In the genomic region with DNA sequence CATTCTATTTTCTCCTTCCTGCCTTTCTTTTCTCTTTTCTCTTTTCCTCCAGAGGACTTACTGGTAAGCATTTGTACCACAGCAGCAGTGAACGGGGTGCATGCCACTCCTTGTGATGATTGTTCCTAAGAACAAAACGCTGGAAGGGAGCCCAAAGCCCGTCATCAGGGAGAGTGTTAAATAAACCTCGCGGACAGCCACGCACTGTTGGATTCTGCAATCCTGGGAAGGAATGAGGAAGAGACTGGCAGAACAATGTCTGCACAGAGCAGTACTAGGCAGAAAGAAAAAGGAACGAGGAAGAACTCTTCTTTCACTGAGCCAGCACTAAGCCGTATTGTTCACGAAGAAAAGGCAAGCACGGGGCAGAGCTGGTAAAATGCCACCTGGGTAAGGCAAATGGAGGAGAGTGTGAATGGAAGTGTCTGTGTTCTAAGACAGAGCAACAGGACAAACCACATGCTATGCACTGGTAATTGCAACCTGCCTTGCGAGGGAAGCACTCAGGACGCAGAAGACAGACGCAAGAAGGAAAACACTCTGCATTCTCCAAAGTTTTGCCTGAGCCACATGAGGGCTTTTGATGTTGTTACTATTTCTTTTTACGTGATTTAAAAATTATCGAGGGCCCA, we compare ENCODE assay signal across 8 mouse cellular contexts. TPM values are rescaled to one million over a fixed set of nuclear protein-coding genes. Genes with fewer than 3 reads are reported as not detected.
DNase-seq lines count a peak whose midpoint lies in the region; ATAC-seq and TF ChIP-seq lines count a peak whose summit lies in the region.

No protein-coding gene starts in this region.

- peak overlapping the region; percentile 60 for H3K9ac ChIP-seq in heart, embryonic 13.5 days
- H3K9ac ChIP-seq in forebrain, embryonic 13.5 days, result peak overlapping the region; percentile 39; the same call in 1 of the 2 replicates
- no peak overlapping the region for H3K9ac ChIP-seq in intestine, postnatal 0 days (ENCODE audit: low read depth, low read length)
- H3K9ac ChIP-seq in neural tube, embryonic 13.5 days, result no peak overlapping the region

- 32% methylated on average over 15 of the region's 15 CpGs for WGBS in heart, embryonic 13.5 days
- WGBS in forebrain, embryonic 13.5 days, result 13% methylated on average over 15 of the region's 15 CpGs
- WGBS in intestine, postnatal 0 days, result 33% methylated on average over 15 of the region's 15 CpGs
- WGBS in neural tube, embryonic 13.5 days, result 24% methylated on average over 15 of the region's 15 CpGs

- peaks cover 16% of the 10 kb centered on the region for H3K4me1 ChIP-seq in heart, embryonic 13.5 days
- H3K4me1 ChIP-seq in forebrain, embryonic 13.5 days, result peaks cover 8% of the 10 kb centered on the region
- no peaks in the 10 kb centered on the region for H3K4me1 ChIP-seq in intestine, postnatal 0 days (replicated peaks; ENCODE audit: control insufficient read depth, insufficient read depth, low read length)
- peaks cover 9% of the 10 kb centered on the region for H3K4me1 ChIP-seq in neural tube, embryonic 13.5 days (replicated peaks)

- peak overlapping the region; percentile 62 for H3K4me2 ChIP-seq in heart, embryonic 13.5 days
- peak overlapping the region; percentile 50 for H3K4me2 ChIP-seq in forebrain, embryonic 13.5 days
- H3K4me2 ChIP-seq in intestine, postnatal 0 days (replicated peaks; ENCODE audit: low read depth), result peak overlapping the region; percentile 35
- H3K4me2 ChIP-seq in neural tube, embryonic 13.5 days, result peak overlapping the region; percentile 51

- H3K27me3 ChIP-seq in heart, embryonic 13.5 days (replicated peaks), result peaks cover 10% of the 10 kb centered on the region
- no peaks in the 10 kb centered on the region for H3K27me3 ChIP-seq in forebrain, embryonic 13.5 days
- H3K27me3 ChIP-seq in intestine, postnatal 0 days (replicated peaks; ENCODE audit: control insufficient read depth, insufficient read depth, low read length), result no peaks in the 10 kb centered on the region
- H3K27me3 ChIP-seq in neural tube, embryonic 13.5 days, result peaks cover 12% of the 10 kb centered on the region; the same call in 1 of the 2 replicates

- intact Hi-C loops in heart, postnatal 25 days (cut with DNase I), result no loop called here

- H3K4me3 ChIP-seq in heart, embryonic 13.5 days, result peak overlapping the region; percentile 29; the same call in 1 of the 2 replicates
- peak overlapping the region; percentile 19; the same call in 1 of the 2 replicates for H3K4me3 ChIP-seq in forebrain, embryonic 13.5 days
- H3K4me3 ChIP-seq in intestine, postnatal 0 days (ENCODE audit: low read depth, low read length), result no peak overlapping the region
- H3K4me3 ChIP-seq in neural tube, embryonic 13.5 days, result peak overlapping the region; percentile 22

- no peak for TF ChIP-seq CTCF in intestine, postnatal 0 days (IDR thresholded peaks at IDR 0.05; ENCODE audit: low read depth)

- DNase-seq in heart, postnatal 25 days (ENCODE audit: low spot score), result no peak
- DNase-seq in adrenal gland, adult 2 months, result no peak
- DNase-seq in MN1 (ENCODE audit: low spot score), result no peak
- DNase-seq in adrenal gland, adult 8-10 months, result no peak

- ATAC-seq in heart, embryonic 13.5 days (ENCODE audit: extremely low read depth, insufficient number of reproducible peaks, low FRiP score, low TSS enrichment), result peak; percentile 61; the same call in 1 of the 2 replicates
- peak; percentile 70 for ATAC-seq in forebrain, embryonic 13.5 days
- ATAC-seq in intestine, postnatal 0 days, result peak; percentile 80
- peak; percentile 72 for ATAC-seq in neural tube, embryonic 13.5 days (ENCODE audit: low read depth)

- peaks cover 7% of the 10 kb centered on the region; the same call in 1 of the 2 replicates for H3K9me3 ChIP-seq in heart, embryonic 13.5 days
- H3K9me3 ChIP-seq in forebrain, embryonic 13.5 days (replicated peaks), result no peaks in the 10 kb centered on the region
- no peaks in the 10 kb centered on the region for H3K9me3 ChIP-seq in intestine, postnatal 0 days (ENCODE audit: control insufficient read depth)
- no peaks in the 10 kb centered on the region for H3K9me3 ChIP-seq in neural tube, embryonic 13.5 days

- peak overlapping the region; percentile 85 for H3K27ac ChIP-seq in heart, embryonic 13.5 days (replicated peaks)
- no peak overlapping the region for H3K27ac ChIP-seq in forebrain, embryonic 13.5 days
- H3K27ac ChIP-seq in intestine, postnatal 0 days (ENCODE audit: low read depth, low read length), result no peak overlapping the region
- 0 out of 2 replicates have a peak overlapping the region, but pooled peaks have one; percentile 13 for H3K27ac ChIP-seq in neural tube, embryonic 13.5 days (replicated peaks)

- no peaks in the 10 kb centered on the region for H3K36me3 ChIP-seq in heart, embryonic 13.5 days
- H3K36me3 ChIP-seq in forebrain, embryonic 13.5 days (ENCODE audit: poor library complexity, severe bottlenecking), result no peaks in the 10 kb centered on the region
- no peaks in the 10 kb centered on the region for H3K36me3 ChIP-seq in intestine, postnatal 0 days (ENCODE audit: control insufficient read depth, insufficient read depth)
- H3K36me3 ChIP-seq in neural tube, embryonic 13.5 days, result no peaks in the 10 kb centered on the region

RNA-seq across cellular contexts. Expression of gene Slc1a1, which starts 7.0 kb away (rescaled TPM):
- polyA plus RNA-seq in heart, embryonic 13.5 days (2015; fragmentation: Nextera tagmentation; extraction: Ambion mirVana), result 1.5 and 1.8 TPM in 2 replicates
- 1 to 10 TPM in 1 of 2 experiments, under 1 TPM in 1; 0.87 to 1.0 TPM for total RNA-seq in heart, postnatal 25 days (2021)
- polyA plus RNA-seq in forebrain, embryonic 13.5 days (2015; fragmentation: Nextera tagmentation; extraction: Ambion mirVana), result 10.1 and 10.7 TPM in 2 replicates
- 2.2 and 3.8 TPM in 2 replicates for polyA plus RNA-seq in intestine, postnatal 0 days (2015; fragmentation: Nextera tagmentation; extraction: Ambion mirVana)
- polyA plus RNA-seq in neural tube, embryonic 13.5 days (2015; fragmentation: Nextera tagmentation; extraction: Ambion mirVana), result 27.4 and 29.3 TPM in 2 replicates
- total RNA-seq in adrenal gland, adult 2 months (2021), result 1 to 10 TPM in 1 of 2 experiments, under 1 TPM in 1; 0.89 to 1.5 TPM
- polyA plus RNA-seq in adrenal gland, adult 2 months (2012; rRNA removed), result 0.59 and 0.64 TPM in 2 replicates
- total RNA-seq in adrenal gland, adult 8-10 months (2022), result 1 to 10 TPM; 1.4 to 2.4 (median 1.9) TPM

Comparison
In these comparisons a context has a peak if more than half of its experiments do, and no peak if none do; other contexts are left out.
1. H3K27ac ChIP-seq: peak in heart, embryonic 13.5 days (single experiment) and neural tube, embryonic 13.5 days (single experiment); none in forebrain, embryonic 13.5 days (single experiment) and intestine, postnatal 0 days (single experiment).
2. H3K9ac ChIP-seq: peak in heart, embryonic 13.5 days (single experiment) and forebrain, embryonic 13.5 days (single experiment); none in intestine, postnatal 0 days (single experiment) and neural tube, embryonic 13.5 days (single experiment).
3. Peak in every context shown above with its lines, with median percentiles within 50 percentile points of each other: ATAC-seq and H3K4me2 ChIP-seq.